Mouse (Mus musculus) adrenal gland, adult (tissue): Measurements from ENCODE around the gene Znrd1as.

Source experiments
- DNase-seq, 2 experiments: peaks; one replicate each; pipeline ENCODE4 v3.0.0; 2022 to 2023; ENCODE audit warnings: low spot score in 1 of 2; ENCODE audit not compliant: inconsistent age in 2 of 2

The Znrd1as gene

DNA sequence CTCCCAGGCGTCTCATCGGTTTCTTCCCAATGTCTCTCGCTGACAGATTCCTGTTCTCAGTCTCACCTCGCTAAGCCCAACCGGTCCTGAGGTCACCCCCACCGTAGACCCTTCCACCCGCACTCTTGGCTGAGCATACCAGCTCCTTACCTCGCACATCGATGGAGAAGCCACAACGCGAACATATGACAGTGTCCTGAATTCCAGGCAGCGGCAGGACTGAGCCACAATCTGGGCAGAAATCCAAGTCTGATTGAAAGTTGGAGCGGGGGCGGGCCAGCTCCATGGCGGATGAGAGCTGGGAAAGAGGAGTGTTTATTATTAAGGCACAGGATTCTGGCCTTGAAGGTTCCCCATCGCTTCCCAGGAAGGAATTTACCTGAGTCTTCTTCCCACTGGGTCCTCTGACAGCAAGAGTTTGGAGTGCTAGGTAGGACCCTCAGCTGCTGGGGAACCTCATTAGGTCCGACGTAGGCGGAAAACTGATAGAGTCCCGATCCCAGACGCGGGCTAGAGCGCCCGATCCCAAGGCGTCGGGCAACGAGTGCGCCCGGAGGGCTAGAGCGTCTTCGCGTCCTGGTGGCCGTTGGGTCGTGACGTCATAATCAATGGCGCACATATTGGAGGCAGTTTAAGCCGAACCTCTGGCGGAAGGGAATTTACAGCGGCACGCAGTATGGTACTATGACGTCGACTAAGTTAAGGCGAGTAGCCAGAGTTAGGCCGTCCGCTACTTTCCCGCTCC is at the start of gene Znrd1as, which contains the start of gene Znrd1:
Gene Znrd1as (plus strand): TSS at position 594 of the 745 bp plus-strand sequence.
Gene Znrd1 (minus strand): TSS at position 561 of the 745 bp plus-strand sequence.
- peak; percentile 95 to 98 for DNase-seq

DNA sequence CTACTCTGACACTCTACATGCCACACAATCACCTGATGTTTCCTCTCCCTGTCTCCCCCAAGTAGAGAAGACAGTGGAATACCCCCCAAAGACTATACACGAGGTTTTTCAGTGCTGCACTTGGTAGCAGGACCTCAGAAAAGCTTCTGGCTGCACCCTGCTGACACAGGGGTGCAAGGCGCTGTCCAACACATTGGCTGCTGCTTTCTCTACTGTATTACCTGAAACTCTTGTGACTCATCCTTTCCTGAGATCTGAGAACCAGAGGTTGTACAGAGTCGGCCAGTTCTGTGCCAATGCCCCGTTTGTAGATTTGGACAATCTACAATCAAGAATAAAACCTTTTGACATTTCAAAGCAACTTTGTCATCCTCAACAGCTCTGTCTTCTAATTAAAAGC is 48.6 kb upstream of the Znrd1as start:
- no peak for DNase-seq

DNA sequence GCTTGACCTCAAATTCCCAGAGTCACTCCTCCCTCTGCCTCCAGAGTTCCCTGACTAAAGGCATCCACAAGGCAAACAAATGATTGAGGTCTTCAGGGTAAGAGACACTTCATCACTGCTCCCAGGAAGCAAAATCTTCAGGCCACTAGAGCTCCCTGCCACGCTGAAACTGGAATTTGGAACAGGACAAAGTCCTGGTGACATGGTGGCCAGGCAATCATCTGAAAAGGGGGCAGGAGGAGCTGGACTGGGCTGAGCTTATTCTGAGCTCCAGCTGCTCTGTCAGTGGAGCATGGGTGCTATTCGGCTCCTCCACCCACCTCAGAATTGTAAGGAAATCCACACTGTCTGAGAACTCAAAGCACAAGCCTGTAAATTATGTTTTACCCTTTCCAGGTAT is 46.4 kb upstream of the Znrd1as start:
- no peak for DNase-seq

DNA sequence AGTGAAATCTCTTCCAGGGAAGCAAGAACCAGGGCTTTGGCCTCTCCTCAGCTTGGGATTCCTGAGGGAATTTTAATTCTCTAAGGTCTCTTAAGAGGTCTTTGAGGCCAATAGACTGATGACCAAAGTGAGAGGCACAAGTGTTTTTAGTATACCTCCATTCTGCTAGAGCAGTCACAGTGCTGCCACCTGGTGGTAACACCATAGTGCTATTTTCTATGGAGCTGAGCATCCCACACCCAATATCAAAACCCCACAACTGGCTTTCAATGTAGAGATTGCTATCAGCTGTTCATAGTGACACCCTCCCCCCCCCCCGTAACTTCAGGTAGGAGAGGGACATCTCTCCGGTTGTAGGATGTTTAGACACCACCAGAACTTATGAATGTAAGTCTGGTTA is 44.3 kb upstream of the Znrd1as start:
- DNase-seq, result peak; percentile 63 to 89

DNA sequence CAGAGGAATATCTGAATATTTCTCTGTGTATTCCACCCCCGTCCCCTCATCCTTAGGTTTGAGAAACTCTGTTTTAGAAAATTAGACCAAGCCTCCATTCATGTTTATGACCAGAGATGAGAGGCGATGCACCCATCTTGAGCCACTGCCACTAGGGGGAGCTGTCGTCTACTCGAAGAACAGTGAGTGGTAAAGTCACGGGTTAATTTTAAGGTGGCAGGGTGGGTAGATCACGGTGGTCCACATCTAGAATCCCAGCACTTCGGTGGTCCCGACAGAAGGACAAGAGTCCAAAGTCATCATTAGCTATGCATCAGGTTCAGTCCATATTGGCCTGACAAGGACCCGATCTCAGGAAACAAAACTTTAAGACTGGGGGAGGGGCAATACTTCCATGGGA is 43.3 kb upstream of the Znrd1as start:
- DNase-seq, result peak; percentile 48 to 87

DNA sequence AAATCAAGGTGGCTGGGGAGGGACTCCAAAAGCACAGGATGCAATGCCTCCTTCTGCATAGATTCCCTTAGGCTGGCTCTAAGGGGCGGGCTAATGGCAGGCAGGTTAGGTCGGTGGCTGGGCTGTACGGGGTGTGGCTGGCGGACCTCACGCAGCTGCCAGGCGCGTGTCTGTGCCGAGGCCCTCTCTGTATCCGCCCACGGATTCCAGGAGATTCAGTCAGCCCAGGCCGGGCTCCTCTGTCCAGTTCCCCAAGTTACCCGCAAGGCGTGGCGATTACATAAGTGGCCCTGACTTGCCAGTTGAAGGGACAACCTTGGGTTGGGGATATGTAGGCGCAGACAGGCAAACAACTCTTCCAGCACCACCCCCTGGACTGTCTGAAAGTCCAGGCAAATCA is 38.2 kb upstream of the Znrd1as start:
- DNase-seq, result peak; percentile 89 to 93

DNA sequence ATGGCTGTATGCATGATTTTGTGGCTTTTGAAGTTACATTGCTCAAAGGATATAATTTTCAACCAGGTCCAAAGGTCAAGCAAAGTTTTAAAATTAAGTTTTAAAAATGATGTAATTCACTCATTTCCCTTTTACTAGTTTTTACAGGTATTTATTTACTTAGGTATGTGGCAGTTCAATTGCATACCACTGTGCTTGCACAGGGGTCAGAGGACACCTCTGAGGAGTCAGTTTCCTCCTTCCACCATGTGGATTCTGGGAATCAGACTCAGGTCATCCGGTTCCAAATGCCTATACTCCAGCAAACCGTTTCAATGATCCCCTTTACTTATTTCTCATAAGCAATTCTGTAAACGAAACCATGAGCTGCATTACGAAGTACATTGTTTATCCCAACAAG is 35.7 kb upstream of the Znrd1as start:
- no peak for DNase-seq

DNA sequence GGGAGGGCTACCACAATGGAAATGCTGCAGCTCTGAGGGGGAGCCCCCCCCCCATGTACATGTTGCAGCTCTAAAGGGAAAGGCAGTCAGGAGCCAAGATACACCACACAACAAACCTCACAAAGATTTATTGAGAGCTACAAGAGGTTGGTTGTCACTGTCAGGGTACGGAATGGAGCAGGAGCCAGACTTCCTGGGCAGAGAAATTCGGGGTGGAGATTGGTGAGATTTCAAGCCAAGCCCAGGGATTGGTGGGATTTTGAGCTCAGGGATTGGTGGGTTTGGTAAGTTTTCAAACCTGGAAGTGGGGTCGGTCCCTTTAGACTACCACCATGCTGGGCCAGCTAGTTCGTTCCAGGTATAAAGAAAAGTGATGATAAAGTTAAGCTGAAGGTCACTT is 34.9 kb upstream of the Znrd1as start:
- no peak for DNase-seq

DNA sequence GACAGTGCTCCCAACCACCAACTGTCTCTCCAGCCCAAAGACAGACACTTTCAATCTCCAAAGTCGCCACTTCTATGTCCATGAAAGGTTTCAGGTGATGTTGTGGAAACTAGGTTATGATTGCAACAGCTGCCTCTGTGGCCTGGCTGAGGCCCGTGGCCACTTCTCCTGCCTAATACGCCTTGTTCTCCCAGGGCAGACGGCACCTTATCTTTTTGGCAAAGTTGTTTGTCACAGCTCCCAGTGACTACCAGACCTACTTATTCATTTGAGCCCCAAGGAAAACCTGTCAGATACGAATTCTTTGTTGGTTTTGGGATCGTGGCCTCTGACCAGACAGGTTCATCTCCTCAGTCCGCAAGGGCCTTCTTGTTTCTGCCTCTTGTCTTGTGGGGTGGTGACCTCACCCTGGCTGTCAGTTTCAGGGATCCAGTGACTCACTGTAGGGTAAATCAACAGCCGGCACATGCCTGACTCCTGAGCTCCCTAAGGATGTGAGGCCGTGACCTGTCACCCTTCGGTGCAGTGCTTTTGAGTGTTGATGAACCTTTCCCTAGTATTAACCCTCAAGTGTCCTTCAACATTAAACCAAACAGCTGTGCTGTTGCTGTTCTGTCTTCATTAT is 30.8 kb upstream of the Znrd1as start:
- DNase-seq, result peak; percentile 73 to 80

DNA sequence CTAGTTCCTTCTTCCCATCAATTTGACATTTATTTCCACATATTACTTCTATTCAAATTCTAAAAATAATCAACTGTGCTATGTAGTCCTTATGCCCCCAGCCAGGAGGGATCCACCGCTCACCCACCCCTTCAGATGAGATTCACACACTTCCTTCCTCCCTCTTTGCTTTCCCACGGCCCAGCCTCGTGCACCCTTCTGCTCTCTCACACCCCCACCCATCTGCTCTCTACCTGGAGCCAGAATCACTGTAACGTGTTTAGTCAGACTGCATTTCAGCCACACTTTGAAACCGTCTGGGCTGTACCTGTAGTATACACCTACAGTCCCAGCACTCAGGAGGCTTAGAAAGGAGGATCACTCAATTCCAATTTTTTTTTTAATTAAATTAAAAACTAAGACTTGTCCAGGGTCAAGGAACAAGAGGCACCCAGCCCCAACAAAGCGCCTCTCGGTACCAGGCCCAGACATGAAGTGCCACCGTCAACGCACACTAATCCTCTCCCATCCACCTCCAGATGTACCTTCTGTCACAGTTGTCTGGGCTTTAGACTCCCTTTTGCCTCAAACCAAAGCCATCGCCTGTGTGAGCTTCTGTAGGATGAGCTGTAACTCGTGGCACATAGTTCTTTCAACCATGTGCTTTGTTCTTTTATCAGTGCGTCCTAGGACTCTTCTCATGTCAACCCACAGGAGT is 29.0 kb upstream of the Znrd1as start:
- DNase-seq, result no peak

DNA sequence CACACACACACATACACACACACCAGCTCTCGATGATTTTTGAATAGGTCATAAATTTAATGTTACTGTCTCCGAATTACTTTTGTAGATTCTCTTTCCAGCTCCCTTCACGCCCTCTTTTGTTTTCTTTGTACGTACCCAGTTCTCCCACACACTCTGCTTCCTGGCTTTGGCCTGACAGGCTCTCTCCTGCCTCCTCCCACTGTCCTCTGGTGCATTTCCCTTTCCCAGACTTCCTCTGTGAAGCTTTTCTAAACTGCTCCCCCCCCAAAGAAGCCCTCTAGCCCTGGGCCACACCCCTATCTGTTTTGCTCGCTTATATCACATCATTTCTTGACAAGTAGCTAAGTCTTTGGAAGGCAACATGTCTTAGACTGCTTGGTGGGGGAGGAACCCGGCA is 28.2 kb upstream of the Znrd1as start:
- peak in 1 of 2 experiments; percentile 33 for DNase-seq

DNA sequence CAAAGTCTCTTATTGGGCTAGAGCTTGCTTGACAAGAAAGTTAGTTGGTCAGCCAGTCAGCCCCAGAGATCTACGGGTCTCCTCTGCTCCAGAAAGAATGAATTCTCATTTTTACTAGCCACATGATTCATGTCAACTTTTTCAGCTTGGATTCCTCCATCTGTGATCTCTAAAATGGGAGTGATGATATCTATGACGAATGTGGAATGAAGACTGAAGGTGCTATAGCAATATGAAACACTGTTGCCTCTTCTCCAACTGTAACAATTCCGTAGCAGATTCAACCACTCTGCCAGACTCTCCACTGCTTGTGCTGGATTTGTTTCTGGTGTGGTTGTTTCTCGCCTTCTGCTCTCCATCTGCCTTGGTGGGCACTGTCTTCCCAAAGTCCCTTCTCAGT is 27.3 kb upstream of the Znrd1as start:
- DNase-seq, result no peak

DNA sequence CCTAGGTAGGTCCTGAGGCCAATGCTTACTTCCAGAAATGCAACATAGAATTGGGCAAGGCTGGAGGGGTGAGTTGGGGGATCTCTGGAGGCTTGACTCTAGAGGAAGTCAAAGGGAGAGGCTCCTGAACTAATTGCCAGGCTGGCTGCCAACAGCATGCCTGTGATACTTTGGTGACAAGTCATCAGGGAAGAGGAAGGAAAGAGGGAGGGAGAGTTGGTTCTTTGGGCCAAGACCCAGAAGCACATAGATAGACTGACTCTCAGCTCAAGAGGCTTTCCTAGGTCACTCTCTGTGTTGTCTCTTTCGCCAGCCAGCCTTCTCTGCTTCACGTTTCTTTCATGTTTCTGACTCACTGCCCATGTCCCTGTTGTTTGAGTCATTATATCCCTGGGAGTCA is 26.6 kb upstream of the Znrd1as start:
- DNase-seq, result peak; percentile 63 to 86

DNA sequence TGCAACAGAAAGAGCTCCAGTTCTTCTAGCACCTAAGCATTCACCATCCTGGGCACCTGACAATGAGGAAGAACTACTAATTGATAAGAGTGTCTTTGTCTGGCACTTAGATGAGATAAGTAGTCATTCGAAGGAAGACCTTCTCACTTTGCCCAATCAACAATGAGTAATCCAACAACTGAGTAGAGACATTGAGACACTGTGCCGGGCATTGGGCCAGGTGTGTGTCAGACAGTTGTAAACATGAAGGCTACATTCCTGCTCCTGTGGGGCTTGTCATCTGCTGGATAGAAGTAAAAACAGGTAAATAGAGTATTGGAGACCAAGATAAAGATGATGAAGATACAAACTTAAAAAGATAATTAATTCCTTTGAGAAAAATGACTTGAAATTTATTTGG is 20.3 kb upstream of the Znrd1as start:
- peak in 1 of 2 experiments; percentile 89 for DNase-seq

DNA sequence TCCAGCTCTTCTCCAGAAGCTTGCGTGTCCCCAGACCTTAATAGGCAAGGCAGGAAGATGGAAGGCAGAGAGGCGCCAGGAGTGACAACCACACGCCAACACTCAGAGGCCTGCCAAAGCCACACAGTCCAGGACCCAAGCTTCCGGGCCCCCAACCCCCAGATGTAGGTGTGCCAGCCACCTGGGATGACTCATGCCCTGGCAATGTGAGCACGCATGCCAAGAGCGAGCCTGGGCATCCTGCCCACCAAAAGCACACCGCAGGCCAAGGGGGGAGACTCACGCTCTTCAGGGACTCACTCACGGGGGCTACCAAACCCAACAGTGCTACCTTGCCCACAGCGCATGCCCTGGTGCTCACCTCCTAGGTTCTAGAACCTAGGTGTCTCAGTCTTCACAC is 16.0 kb upstream of the Znrd1as start:
- DNase-seq, result peak; percentile 51 to 73

DNA sequence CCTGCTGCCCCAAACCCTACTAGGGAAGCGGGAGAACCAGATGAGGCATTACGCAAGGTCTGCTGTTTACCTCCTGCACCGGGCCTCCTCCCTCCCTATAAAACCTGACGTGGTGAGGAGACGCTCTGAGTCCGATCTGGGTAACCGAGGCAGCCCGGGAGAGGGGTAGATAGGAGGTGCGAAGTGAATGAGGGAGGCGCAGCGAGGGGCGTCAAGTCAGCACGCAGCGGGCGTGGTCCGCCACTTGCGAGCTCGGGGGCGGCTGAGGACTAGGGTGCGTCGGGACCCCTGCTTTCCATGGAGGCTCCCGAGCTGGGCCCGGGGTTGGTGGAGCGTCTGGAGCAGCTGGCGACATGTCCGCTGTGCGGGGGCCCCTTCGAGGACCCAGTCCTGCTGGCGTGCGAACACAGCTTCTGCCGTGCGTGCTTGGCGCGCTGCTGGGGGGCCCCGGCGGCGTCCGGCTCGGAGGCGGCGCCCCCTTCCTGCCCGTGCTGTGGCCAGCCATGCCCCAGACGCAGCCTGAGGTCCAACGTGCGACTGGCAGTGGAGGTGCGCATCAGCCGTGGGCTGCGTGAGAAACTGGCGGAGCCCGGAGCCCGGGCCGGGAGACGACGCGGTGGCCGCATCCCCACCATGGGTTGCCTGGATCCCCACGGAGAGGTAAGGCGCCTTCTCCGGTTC is 15.5 kb upstream of the Znrd1as start, which contains the start of gene Rnf39:
Gene Rnf39 (plus strand): TSS at position 128 of the 681 bp plus-strand sequence.
- DNase-seq, result peak in 1 of 2 experiments; percentile 56

DNA sequence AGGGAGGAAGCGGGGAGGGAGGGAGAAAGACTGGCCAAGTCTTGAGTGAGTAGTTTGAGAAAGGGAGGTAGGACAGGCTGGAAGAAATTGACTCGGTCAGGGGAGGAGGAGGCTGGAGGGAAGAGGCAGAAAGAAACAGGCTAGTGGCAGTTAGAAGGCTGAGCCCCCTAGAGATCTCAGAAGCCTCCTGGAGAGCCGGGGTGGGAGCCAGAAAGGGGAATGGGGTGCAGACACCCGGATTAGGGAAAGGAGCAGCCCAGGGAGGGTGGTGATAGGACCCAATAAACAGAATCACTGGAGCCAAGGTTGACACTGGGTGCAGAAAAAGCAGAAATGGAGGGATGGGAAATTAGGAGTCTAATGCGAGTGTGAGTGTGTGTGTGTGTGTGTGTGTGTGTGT is 14.7 kb upstream of the Znrd1as start:
- no peak for DNase-seq

DNA sequence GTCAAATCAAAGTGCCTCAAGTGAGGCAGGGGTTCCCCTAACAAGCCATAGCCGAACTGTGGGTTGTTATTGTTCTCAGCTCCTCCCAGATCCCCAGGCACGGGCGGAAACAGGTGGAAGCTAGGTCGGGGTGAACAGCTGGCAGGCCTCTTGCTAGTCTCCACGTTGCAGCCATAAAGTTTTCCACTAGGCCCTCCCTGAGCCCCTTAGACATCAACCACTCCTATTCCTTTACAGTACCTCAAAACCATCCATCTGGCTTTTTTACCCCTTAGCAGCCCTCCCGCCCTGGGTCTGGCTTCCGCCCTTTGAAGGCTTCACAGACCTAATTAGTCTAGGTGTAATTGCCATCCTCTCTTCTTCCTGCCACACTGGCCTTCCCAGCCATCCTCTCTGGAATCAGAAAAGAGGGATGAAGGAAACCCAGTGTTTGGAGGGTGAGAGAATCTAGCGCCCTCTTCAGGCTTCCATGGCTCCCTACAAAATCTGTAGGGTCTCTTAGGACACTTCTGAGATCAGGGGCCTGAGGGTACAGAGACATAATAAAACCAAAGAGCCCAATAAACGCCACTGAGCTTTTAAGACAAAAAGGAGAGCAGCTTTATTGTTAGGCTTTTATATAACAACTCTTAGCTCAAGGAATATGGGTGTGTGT is 14.1 kb upstream of the Znrd1as start:
- no peak for DNase-seq

DNA sequence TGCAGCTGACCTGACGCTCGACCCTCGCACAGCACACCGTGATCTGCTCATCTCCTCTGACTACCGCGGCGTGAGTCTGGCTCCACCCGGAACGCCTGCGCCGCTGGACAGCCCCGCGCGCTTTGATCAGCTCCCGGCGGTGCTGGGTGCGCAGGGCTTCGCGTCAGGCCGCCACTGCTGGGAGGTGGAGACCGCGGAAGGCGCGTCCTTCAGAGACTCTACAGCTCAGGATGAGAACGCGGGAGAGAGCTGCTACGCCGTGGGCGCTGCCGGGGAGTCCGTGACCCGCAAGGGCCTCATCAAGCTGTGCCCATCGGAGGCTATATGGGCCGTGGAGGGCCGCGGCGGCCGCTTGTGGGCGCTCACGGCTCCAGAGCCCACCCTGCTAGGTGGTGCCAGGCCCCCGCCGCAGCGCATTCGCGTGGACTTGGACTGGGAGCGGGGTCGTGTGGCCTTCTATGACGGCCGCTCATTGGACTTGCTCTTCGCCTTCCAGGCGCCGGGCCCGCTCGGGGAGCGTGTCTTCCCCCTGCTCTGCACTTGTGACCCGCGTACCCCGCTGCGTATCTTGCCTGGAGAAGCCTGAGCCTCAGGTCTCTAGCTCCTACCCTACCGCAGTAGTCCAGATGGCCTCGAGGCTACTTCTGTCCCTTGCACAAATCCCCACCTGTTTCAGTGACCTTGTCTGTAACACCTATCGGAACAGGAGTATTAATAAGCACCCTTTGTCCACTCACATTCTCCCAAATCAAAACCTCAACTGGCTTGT is 11.2 kb upstream of the Znrd1as start:
- DNase-seq, result peak; percentile 81 to 91

DNA sequence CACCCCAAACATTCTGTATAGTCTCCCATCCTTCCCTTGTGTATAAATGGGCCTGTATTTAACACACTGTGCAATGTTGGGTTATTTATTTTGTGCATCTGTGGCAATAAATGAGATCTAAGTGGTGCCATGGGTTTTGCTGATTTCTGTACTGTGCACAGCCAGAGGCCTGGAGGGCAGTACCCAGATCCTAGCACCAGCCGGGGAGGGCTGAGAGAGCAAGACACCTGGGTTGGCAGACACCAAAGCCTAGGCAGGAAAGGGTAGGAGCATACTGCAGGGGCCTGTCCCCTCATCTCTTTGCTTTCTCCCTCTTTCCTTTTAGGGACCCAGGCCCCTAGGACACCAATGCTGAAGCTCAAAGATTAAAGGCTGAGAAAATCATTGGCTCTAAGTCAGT is 10.1 kb upstream of the Znrd1as start:
- DNase-seq, result no peak
